Mouse (Mus musculus) neutrophil, adult 5-6 weeks (primary cell): ENCODE data around the gene Krr1. TPM values are rescaled to one million over a fixed set of nuclear protein-coding genes. Genes with fewer than 3 reads are reported as not detected.

Experiments used
- total RNA-seq: library from RNA; stranded (forward); fragments of 200-1000 nt; gene quantifications from 2 replicates; pipeline ENCODE4 v1.2.3, GENCODE M21; 2017

Gene Krr1
- total RNA-seq, 1 experiment from 2014 or later: 39.6 TPM

Other genes starting within 250 kb of the Krr1 start
- gene Glipr1, start 30.0 kb downstream of the Krr1 start, total RNA-seq: 370 and 378 TPM in 2 replicates
- gene Glipr1l1, start 87.5 kb downstream of the Krr1 start, total RNA-seq: not detected in 2 replicates
- gene Glipr1l2, start 110.7 kb downstream of the Krr1 start, total RNA-seq: not detected in 2 replicates
- not detected in 2 replicates for gene Glipr1l3, start 187.7 kb downstream of the Krr1 start, total RNA-seq
- gene Caps2, start 191.0 kb downstream of the Krr1 start, total RNA-seq: not detected in 2 replicates